ENCODE assay signal across 21 mouse cellular contexts in genomic region chr14:104406062-104406461, GRCm38 (mm10).
A peak's percentile ranks its signal among the peaks of the same experiment; 100 is the strongest.
DNase-seq lines count a peak whose midpoint lies in the region; ATAC-seq and TF ChIP-seq lines count a peak whose summit lies in the region.
"Had no signal": no experiment of that assay in that cellular context is flagged by ENCODE, and none has a peak within 500 bp of the region (broad histone marks: within the 10 kb centered on the region; RNA-seq: fewer than 3 reads in every experiment).

No protein-coding gene starts in this region.

- H3K4me2 ChIP-seq in forebrain, embryonic 13.5 days: no peak overlapping the region
- H3K4me2 ChIP-seq in kidney, embryonic 15.5 days: no peak overlapping the region
- H3K4me2 ChIP-seq in limb, embryonic 13.5 days (replicated peaks): no peak overlapping the region
- H3K4me2 ChIP-seq in limb, embryonic 14.5 days (replicated peaks; ENCODE audit: low read depth, low read length, severe bottlenecking): no peak overlapping the region
- H3K4me2 ChIP-seq: liver, embryonic 11.5 days; lung, embryonic 15.5 days; stomach, embryonic 15.5 days had no signal

- no peak for TF ChIP-seq CTCF in kidney, adult 2 months (conservative IDR thresholded peaks at IDR 0.05; ENCODE audit: insufficient read depth, insufficient read length, low read depth, low read length)

- H3K9ac ChIP-seq in forebrain, embryonic 13.5 days: no peak overlapping the region
- no peak overlapping the region for H3K9ac ChIP-seq in kidney, embryonic 15.5 days
- no peak overlapping the region for H3K9ac ChIP-seq in limb, embryonic 13.5 days
- no peak overlapping the region for H3K9ac ChIP-seq in limb, embryonic 14.5 days (ENCODE audit: low read depth, low read length, severe bottlenecking)
- H3K9ac ChIP-seq: lung, embryonic 15.5 days; stomach, embryonic 15.5 days had no signal

- H3K4me3 ChIP-seq in forebrain, embryonic 13.5 days: no peak overlapping the region
- no peak overlapping the region for H3K4me3 ChIP-seq in forebrain, embryonic 10.5 days
- H3K4me3 ChIP-seq in kidney, adult 2 months (ENCODE audit: insufficient read depth, low read depth, low read length): no peak overlapping the region
- H3K4me3 ChIP-seq in kidney, embryonic 15.5 days (replicated peaks): no peak overlapping the region
- H3K4me3 ChIP-seq in limb, embryonic 13.5 days: no peak overlapping the region
- H3K4me3 ChIP-seq in limb, embryonic 10.5 days: no peak overlapping the region
- no peak overlapping the region for H3K4me3 ChIP-seq in limb, embryonic 14.5 days (replicated peaks; ENCODE audit: low read length)
- H3K4me3 ChIP-seq: hindbrain, embryonic 10.5 days; layer of hippocampus, adult 2 months; lung, embryonic 15.5 days; midbrain, embryonic 10.5 days; stomach, embryonic 15.5 days had no signal

- DNase-seq in forebrain, embryonic 10.5 days (ENCODE audit: extremely low spot score, low spot score): no peak
- peak; percentile 22 for DNase-seq in kidney, adult 2 months
- DNase-seq in limb, embryonic 10.5 days (ENCODE audit: low spot score): no peak
- DNase-seq in limb, embryonic 14.5 days (ENCODE audit: low spot score): peak; percentile 35
- DNase-seq: adrenal gland, postnatal 10 days; cerebellum, adult 11-12 months; cerebellum, adult 9-11 months; gastrocnemius, postnatal 14 days; heart, postnatal 14 days; right cerebral cortex, postnatal 25 days had no signal

- H3K27ac ChIP-seq in forebrain, embryonic 13.5 days: no peak overlapping the region
- H3K27ac ChIP-seq in forebrain, embryonic 10.5 days: no peak overlapping the region
- H3K27ac ChIP-seq in kidney, adult 2 months (ENCODE audit: insufficient read depth, low read depth, low read length): no peak overlapping the region
- H3K27ac ChIP-seq in kidney, embryonic 15.5 days: no peak overlapping the region
- no peak overlapping the region for H3K27ac ChIP-seq in limb, embryonic 13.5 days
- no peak overlapping the region for H3K27ac ChIP-seq in limb, embryonic 10.5 days
- H3K27ac ChIP-seq in limb, embryonic 14.5 days (replicated peaks; ENCODE audit: low read depth, low read length): no peak overlapping the region
- H3K27ac ChIP-seq: hindbrain, embryonic 10.5 days; layer of hippocampus, adult 2 months; lung, embryonic 15.5 days; midbrain, embryonic 10.5 days; stomach, embryonic 15.5 days had no signal

- H3K9me3 ChIP-seq in forebrain, embryonic 13.5 days (replicated peaks): no peaks in the 10 kb centered on the region
- no peaks in the 10 kb centered on the region for H3K9me3 ChIP-seq in forebrain, embryonic 10.5 days
- H3K9me3 ChIP-seq in kidney, embryonic 15.5 days (replicated peaks): no peaks in the 10 kb centered on the region
- no peaks in the 10 kb centered on the region for H3K9me3 ChIP-seq in limb, embryonic 13.5 days
- no peaks in the 10 kb centered on the region for H3K9me3 ChIP-seq in limb, embryonic 10.5 days (replicated peaks)
- H3K9me3 ChIP-seq in limb, embryonic 14.5 days (ENCODE audit: control insufficient read depth, low read length): no peaks in the 10 kb centered on the region
- H3K9me3 ChIP-seq: hindbrain, embryonic 10.5 days; lung, embryonic 15.5 days; midbrain, embryonic 10.5 days; stomach, embryonic 15.5 days had no signal

- H3K4me1 ChIP-seq in forebrain, embryonic 13.5 days: no peaks in the 10 kb centered on the region
- H3K4me1 ChIP-seq in forebrain, embryonic 10.5 days: no peaks in the 10 kb centered on the region
- H3K4me1 ChIP-seq in kidney, adult 2 months (ENCODE audit: control insufficient read depth, insufficient read depth, low read length): no peaks in the 10 kb centered on the region
- no peaks in the 10 kb centered on the region for H3K4me1 ChIP-seq in kidney, embryonic 15.5 days
- no peaks in the 10 kb centered on the region for H3K4me1 ChIP-seq in limb, embryonic 13.5 days
- peaks cover 20% of the 10 kb centered on the region for H3K4me1 ChIP-seq in limb, embryonic 10.5 days
- H3K4me1 ChIP-seq in limb, embryonic 14.5 days (ENCODE audit: control insufficient read depth, insufficient read depth, low read length): no peaks in the 10 kb centered on the region
- H3K4me1 ChIP-seq: hindbrain, embryonic 10.5 days; lung, embryonic 15.5 days; midbrain, embryonic 10.5 days; stomach, embryonic 15.5 days had no signal

- H3K27me3 ChIP-seq in forebrain, embryonic 13.5 days: no peaks in the 10 kb centered on the region
- H3K27me3 ChIP-seq in forebrain, embryonic 10.5 days (ENCODE audit: poor library complexity, severe bottlenecking): no peaks in the 10 kb centered on the region
- H3K27me3 ChIP-seq in kidney, adult 2 months (replicated peaks; ENCODE audit: control insufficient read depth, insufficient read depth, low read length): no peaks in the 10 kb centered on the region
- H3K27me3 ChIP-seq in kidney, embryonic 15.5 days: no peaks in the 10 kb centered on the region
- no peaks in the 10 kb centered on the region for H3K27me3 ChIP-seq in limb, embryonic 13.5 days
- no peaks in the 10 kb centered on the region for H3K27me3 ChIP-seq in limb, embryonic 10.5 days (ENCODE audit: low read depth, poor library complexity, severe bottlenecking)
- no peaks in the 10 kb centered on the region for H3K27me3 ChIP-seq in limb, embryonic 14.5 days (ENCODE audit: control insufficient read depth, insufficient read depth, low read length)
- H3K27me3 ChIP-seq: lung, embryonic 15.5 days; stomach, embryonic 15.5 days had no signal

- H3K36me3 ChIP-seq in forebrain, embryonic 13.5 days (ENCODE audit: poor library complexity, severe bottlenecking): no peaks in the 10 kb centered on the region
- H3K36me3 ChIP-seq in forebrain, embryonic 10.5 days (replicated peaks): no peaks in the 10 kb centered on the region
- H3K36me3 ChIP-seq in kidney, adult 2 months (ENCODE audit: control insufficient read depth, insufficient read depth, low read length): no peaks in the 10 kb centered on the region
- no peaks in the 10 kb centered on the region for H3K36me3 ChIP-seq in kidney, embryonic 15.5 days
- H3K36me3 ChIP-seq in limb, embryonic 13.5 days: no peaks in the 10 kb centered on the region
- H3K36me3 ChIP-seq in limb, embryonic 10.5 days: no peaks in the 10 kb centered on the region
- no peaks in the 10 kb centered on the region for H3K36me3 ChIP-seq in limb, embryonic 14.5 days (ENCODE audit: control insufficient read depth, insufficient read depth, low read length)
- H3K36me3 ChIP-seq: hindbrain, embryonic 10.5 days; lung, embryonic 15.5 days; midbrain, embryonic 10.5 days; stomach, embryonic 15.5 days had no signal

- ATAC-seq in forebrain, embryonic 13.5 days: peak; percentile 70
- ATAC-seq in kidney, embryonic 15.5 days (replicated peaks; ENCODE audit: low FRiP score): no peak
- peak; percentile 59; the same call in 1 of the 2 replicates for ATAC-seq in limb, embryonic 13.5 days (ENCODE audit: low FRiP score, low read depth)
- no peak for ATAC-seq in limb, embryonic 14.5 days (ENCODE audit: low FRiP score, low read depth)
- ATAC-seq: intestine, postnatal 0 days; Patski had no signal

- TF ChIP-seq POLR2A in kidney, adult 2 months (IDR thresholded peaks at IDR 0.05; ENCODE audit: low read depth, low read length): no peak
- no peak for TF ChIP-seq POLR2A in limb, embryonic 14.5 days (IDR thresholded peaks at IDR 0.05; ENCODE audit: borderline replicate concordance, extremely low read depth, insufficient read depth, insufficient read length)

- WGBS in forebrain, embryonic 13.5 days: 57% methylated on average over 3 of the region's 3 CpGs
- 85% methylated on average over 3 of the region's 3 CpGs for WGBS in forebrain, embryonic 10.5 days
- 54% methylated on average over 3 of the region's 3 CpGs for WGBS in kidney, adult 2 months
- WGBS in kidney, embryonic 15.5 days: 80% methylated on average over 3 of the region's 3 CpGs
- WGBS in limb, embryonic 13.5 days: 60% methylated on average over 3 of the region's 3 CpGs
- WGBS in limb, embryonic 10.5 days: 88% methylated on average over 3 of the region's 3 CpGs
- 60% methylated on average over 3 of the region's 3 CpGs for WGBS in limb, embryonic 14.5 days

Comparison
In these comparisons a context has a peak if more than half of its experiments do, and no peak if none do; other contexts are left out.
1. ATAC-seq: peak in forebrain, embryonic 13.5 days (single experiment) and limb, embryonic 13.5 days (single experiment); none in kidney, embryonic 15.5 days (single experiment) and limb, embryonic 14.5 days (single experiment).
2. DNase-seq: peak in kidney, adult 2 months (single experiment) and limb, embryonic 14.5 days (single experiment); none in forebrain, embryonic 10.5 days (single experiment) and limb, embryonic 10.5 days (single experiment).